Mouse (Mus musculus) liver, embryonic 14.5 days (tissue): ENCODE measurements around the gene Macrod1. TPM values are rescaled to one million over a fixed set of nuclear protein-coding genes. Genes with fewer than 3 reads are reported as not detected.
A peak's percentile ranks its signal among the peaks of the same experiment; 100 is the strongest.

Source experiments
- ATAC-seq: fragments of 200-750 bp; cut with Nextera tagmentation; 2 replicates; pipeline ENCODE4 v1.8.0; 2017; ENCODE audit warnings: moderate number of reproducible peaks, mild to moderate bottlenecking, moderate library complexity; ENCODE audit not compliant: insufficient read depth
- DNase-seq, 3 experiments: peaks; one replicate each; pipeline ENCODE4 v3.0.0-alpha.2; 2012 to 2013; ENCODE audit warnings: low read depth in 3 of 3, low spot score in 3 of 3
- H3K27ac ChIP-seq: fragments of 300-500 bp; sonication (generic); 2 replicates; pipeline ENCODE4 v1.5.1; 2014; ENCODE audit warnings: moderate library complexity, mild to moderate bottlenecking, control low read depth, inconsistent platforms
- H3K27me3 ChIP-seq: fragments of 300-500 bp; sonication (generic); 2 replicates; pipeline ENCODE4 v1.6.1; 2014; ENCODE audit warnings: mild to moderate bottlenecking, low read length, moderate library complexity; ENCODE audit not compliant: control insufficient read depth, insufficient read depth
- H3K36me3 ChIP-seq: fragments of 300-500 bp; sonication (generic); replicated peaks from 2 replicates; pipeline ENCODE4 v1.6.1; 2014; ENCODE audit warnings: low read depth; ENCODE audit not compliant: control insufficient read depth, insufficient read depth
- H3K4me1 ChIP-seq, 2 experiments: fragments of 200-500 bp in 1 of 2; fragments of 300-500 bp in 1 of 2; sonication (generic) in 1 of 2; replicated peaks; 2 replicates each; pipeline ENCODE4 v1.6.1; 2012 to 2014; ENCODE audit warnings: antibody characterized with exemption in 1 of 2, inconsistent platforms in 1 of 2, low read length in 1 of 2; ENCODE audit not compliant: control insufficient read depth in 2 of 2, insufficient read depth in 2 of 2
- H3K4me2 ChIP-seq: fragments of 300-500 bp; sonication (generic); 2 replicates; pipeline ENCODE4 v1.6.1; 2014; ENCODE audit warnings: low read depth, mild to moderate bottlenecking, control low read depth, moderate library complexity
- H3K4me3 ChIP-seq, 2 experiments: fragments of 200-500 bp in 1 of 2; fragments of 300-500 bp in 1 of 2; sonication (generic) in 1 of 2; 2 replicates each; pipeline ENCODE4 v1.5.1; 2012 to 2014; ENCODE audit warnings: low read depth in 2 of 2, low read length in 2 of 2, mild to moderate bottlenecking in 2 of 2, control low read depth in 1 of 2, inconsistent platforms in 1 of 2, moderate library complexity in 1 of 2; ENCODE audit not compliant: insufficient read depth in 1 of 2
- H3K9ac ChIP-seq: fragments of 300-500 bp; sonication (generic); replicated peaks from 2 replicates; pipeline ENCODE4 v1.6.1; 2014; ENCODE audit warnings: mild to moderate bottlenecking, control low read depth, moderate library complexity
- H3K9me3 ChIP-seq: fragments of 300-500 bp; sonication (generic); 2 replicates; pipeline ENCODE4 v1.6.1; 2016; ENCODE audit warnings: low read length, mixed read lengths; ENCODE audit not compliant: control insufficient read depth
- CTCF ChIP-seq: IDR thresholded peaks from 2 replicates; pipeline ENCODE4 v1.5.1; 2016; ENCODE audit warnings: antibody characterized with exemption, low read depth, control low read depth
- EP300 ChIP-seq: IDR thresholded peaks from 2 replicates; pipeline ENCODE4 v1.6.1; 2016; ENCODE audit warnings: antibody characterized with exemption, low read depth
- WGBS: fragments of 180-500 bp; shearing (Covaris S2); extraction: QIAGEN DNeasy Blood & Tissue Kit; methylation state at CpG from one replicate; pipeline ENCODE4 v1.1.7; 2014; ENCODE audit not compliant: insufficient replicate concordance; 5-methylcytosine and 5-hydroxymethylcytosine counted together
- polyA plus RNA-seq, 2 experiments: library from polyadenylated mRNA; depleted of rRNA in 1 of 2; stranded (reverse) in 1 of 2; unstranded in 1 of 2; fragments of >200 nt; fragmentation: Nextera tagmentation in 1 of 2; extraction: Ambion mirVana in 1 of 2; gene quantifications; 2 replicates each; pipeline versions ENCODE4 v1.2.1 to v1.2.3; 2012 to 2014

The Macrod1 gene
- polyA plus RNA-seq, 2 experiments: 3.7 to 4.5 TPM

- H3K27me3 ChIP-seq: no peaks in the 10 kb centered on the region; the same call in none of the 2 replicates
- H3K4me3 ChIP-seq: no peak overlapping the region
- H3K9me3 ChIP-seq: no peaks in the 10 kb centered on the region
- no peak overlapping the region for H3K4me2 ChIP-seq
- DNase-seq (no peak), ATAC-seq (no peak)
- H3K27ac ChIP-seq: no peak overlapping the region
- no peaks in the 10 kb centered on the region for H3K36me3 ChIP-seq
- H3K9ac ChIP-seq: no peak overlapping the region
- TF ChIP-seq EP300 (no peak), CTCF (no peak)
- peaks cover 0 to 5% of the 10 kb centered on the region in 2 experiments; a peak in 1 of 4 replicates for H3K4me1 ChIP-seq
- 32% methylated on average over 9 of the region's 9 CpGs for WGBS
These were observed 78.9 kb downstream of the Macrod1 start for GRCm38 (mm10) chr19:7135525-7135924.

GRCm38 (mm10) chr19:7136016-7136415 is 79.4 kb downstream of the Macrod1 start:
- ATAC-seq (no peak), DNase-seq (no peak)
- peak overlapping the region; percentile 12; the same call in 1 of the 2 replicates for H3K4me2 ChIP-seq
- no peak overlapping the region for H3K27ac ChIP-seq
- H3K4me3 ChIP-seq: no peak overlapping the region
- 21% methylated on average over 9 of the region's 9 CpGs for WGBS
- TF ChIP-seq CTCF: no peak
- no peak for TF ChIP-seq EP300
- no peak overlapping the region for H3K9ac ChIP-seq
- no peaks in the 10 kb centered on the region; the same call in none of the 2 replicates for H3K27me3 ChIP-seq
- peaks cover 0 to 5% of the 10 kb centered on the region in 2 experiments; a peak in 1 of 4 replicates for H3K4me1 ChIP-seq
- no peaks in the 10 kb centered on the region for H3K9me3 ChIP-seq
- H3K36me3 ChIP-seq: no peaks in the 10 kb centered on the region

DNA sequence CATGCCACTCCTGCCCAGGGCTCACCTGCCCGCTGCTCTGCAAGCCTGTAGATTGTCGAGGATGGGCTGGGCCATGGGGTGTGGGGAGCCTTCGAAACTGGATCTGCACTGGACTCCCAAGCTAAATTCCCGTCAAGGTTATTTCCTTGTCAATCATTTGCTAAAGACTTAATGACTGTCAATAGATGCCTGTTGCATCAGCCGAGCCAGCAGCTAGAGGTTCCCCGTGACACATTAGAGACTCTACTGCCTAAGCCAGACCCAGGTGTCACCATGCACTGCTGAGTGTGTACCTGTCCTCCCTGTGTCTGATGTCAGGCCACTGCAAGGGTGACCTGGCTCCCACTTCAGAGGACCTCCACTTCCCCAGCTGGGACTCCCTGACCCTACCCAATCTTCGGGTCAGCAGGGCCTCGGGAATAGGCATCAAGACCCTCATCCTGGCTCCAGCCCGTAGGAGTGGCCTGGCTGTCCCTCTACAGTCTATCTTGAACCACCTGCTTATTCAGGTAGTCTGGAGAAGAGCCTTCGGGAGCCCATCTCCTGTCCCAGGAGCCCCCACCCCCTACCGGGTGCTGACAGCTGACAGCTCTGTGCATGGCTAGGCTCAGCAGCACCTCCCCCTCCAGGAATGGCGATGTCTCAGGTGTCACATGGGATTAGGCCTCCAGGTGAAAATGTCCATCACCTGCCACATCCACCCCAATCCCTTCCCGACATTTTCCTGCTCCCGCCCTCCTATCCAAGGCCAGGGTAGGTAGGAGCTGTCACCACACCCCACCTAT is 80.3 kb downstream of the Macrod1 start:
- Histone ChIP-seq H3K27ac (no peak overlapping the region), H3K27me3 (no peaks in the 10 kb centered on the region; the same call in none of the 2 replicates), H3K4me1 (peaks cover 0 to 5% of the 10 kb centered on the region in 2 experiments; a peak in 1 of 4 replicates), H3K9me3 (no peaks in the 10 kb centered on the region), H3K36me3 (no peaks in the 10 kb centered on the region), H3K9ac (no peak overlapping the region), H3K4me2 (peak overlapping the region; percentile 12; the same call in 1 of the 2 replicates), H3K4me3 (no peak overlapping the region)
- DNase-seq: no peak
- ATAC-seq: peak; percentile 49
- TF ChIP-seq CTCF: no peak
- TF ChIP-seq EP300: no peak
- 35% methylated on average over 14 of the region's 14 CpGs for WGBS

DNA sequence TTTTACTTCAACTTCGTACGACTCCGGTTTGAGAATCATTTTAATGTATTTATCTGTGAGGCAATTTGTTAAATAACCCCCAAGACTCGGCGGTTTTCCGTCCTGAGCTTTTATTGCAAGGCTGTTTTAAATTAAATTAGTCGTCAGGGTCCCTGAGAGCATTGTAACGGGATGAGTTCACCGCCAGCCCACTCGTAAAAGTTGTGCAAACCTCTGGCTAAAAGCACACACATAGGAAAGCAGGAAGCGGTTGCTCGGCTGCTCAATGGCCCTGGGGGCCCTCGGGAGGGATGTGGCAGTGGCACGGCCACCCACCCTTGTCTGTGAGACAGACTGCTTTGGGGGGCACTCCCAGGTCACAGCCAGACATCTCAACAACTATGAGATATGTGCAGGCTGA is 81.7 kb downstream of the Macrod1 start:
- ATAC-seq: no peak
- Histone ChIP-seq H3K9ac (no peak overlapping the region), H3K4me2 (no peak overlapping the region), H3K27me3 (no peaks in the 10 kb centered on the region; the same call in none of the 2 replicates), H3K27ac (no peak overlapping the region), H3K36me3 (no peaks in the 10 kb centered on the region), H3K4me1 (peaks cover 0 to 5% of the 10 kb centered on the region in 2 experiments; a peak in 1 of 4 replicates), H3K9me3 (no peaks in the 10 kb centered on the region), H3K4me3 (no peak overlapping the region)
- TF ChIP-seq EP300: no peak
- no peak for TF ChIP-seq CTCF
- DNase-seq: no peak
- whole genome bisulfite sequencing: 49% methylated on average over 14 of the region's 14 CpGs

DNA sequence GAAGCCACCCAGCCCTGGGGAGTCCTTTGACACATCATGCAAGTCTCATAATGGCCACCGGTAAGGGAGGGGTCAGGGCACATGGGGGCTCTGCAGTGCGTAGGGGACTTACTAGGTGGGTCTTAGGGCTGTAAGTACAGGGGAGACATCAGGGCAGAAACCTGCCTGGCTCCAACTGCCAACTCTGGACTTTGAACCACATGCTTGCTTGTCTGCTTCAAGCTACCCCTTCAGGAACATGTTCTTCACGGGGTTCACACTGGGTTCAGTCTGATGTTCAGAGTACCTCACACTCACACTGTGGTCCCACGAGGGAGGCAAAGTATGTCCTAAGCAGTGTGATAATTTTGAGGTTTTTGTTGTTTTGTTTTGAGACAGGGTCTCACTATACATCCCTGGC is 82.7 kb downstream of the Macrod1 start:
- ATAC-seq (no peak), DNase-seq (no peak)
- H3K9me3 ChIP-seq: no peaks in the 10 kb centered on the region
- no peak overlapping the region for H3K9ac ChIP-seq
- no peak overlapping the region for H3K4me3 ChIP-seq
- H3K27ac ChIP-seq: no peak overlapping the region
- H3K4me2 ChIP-seq: no peak overlapping the region
- TF ChIP-seq CTCF: no peak
- TF ChIP-seq EP300: no peak
- 48% methylated on average over 4 of the region's 4 CpGs for WGBS
- peaks cover 3 to 11% of the 10 kb centered on the region in 2 experiments; a peak in 3 of 4 replicates for H3K4me1 ChIP-seq
- no peaks in the 10 kb centered on the region for H3K36me3 ChIP-seq
- H3K27me3 ChIP-seq: no peaks in the 10 kb centered on the region; the same call in none of the 2 replicates
